Mouse (Mus musculus): Measurements from ENCODE around the gene Trim7.
"Not testable (repeated sequence)": the region's sequence is repeated elsewhere in the genome, so short reads cannot be mapped to it uniquely, and the experiment has no call there.

Trim7 gene

GRCm38 (mm10) chr11:48846881-48847280 is 20.9 kb downstream of the Trim7 start:
- no peak for DNase-seq (ENCODE audit: low spot score in 2 of 2)

GRCm38 (mm10) chr11:48850240-48850639 is 24.3 kb downstream of the Trim7 start:
- DNase-seq (ENCODE audit: low spot score in 2 of 2) = no peak

GRCm38 (mm10) chr11:48851270-48851995 is 25.5 kb downstream of the Trim7 start:
- DNase-seq (ENCODE audit: low spot score in 2 of 2) = no peak

- DNase-seq (ENCODE audit: low spot score in 2 of 2) = no peak
Observed at GRCm38 (mm10) chr11:48852190-48852589, 26.2 kb downstream of the Trim7 start.

GRCm38 (mm10) chr11:48852624-48853473 is 26.9 kb downstream of the Trim7 start:
- no peak for DNase-seq (ENCODE audit: low spot score in 2 of 2)

- peak; percentile 96 to 98 for DNase-seq (ENCODE audit: low spot score in 2 of 2)
Observed at GRCm38 (mm10) chr11:48853474-48854180, 27.7 kb downstream of the Trim7 start.

- DNase-seq (ENCODE audit: low spot score in 2 of 2) = peak in 1 of 2 experiments; percentile 77
Observed at GRCm38 (mm10) chr11:48859014-48859413, 33.1 kb downstream of the Trim7 start.

- no peak for DNase-seq (ENCODE audit: low spot score in 2 of 2)
Observed at GRCm38 (mm10) chr11:48862784-48863319, 36.9 kb downstream of the Trim7 start.

GRCm38 (mm10) chr11:48863808-48864207 is 37.9 kb downstream of the Trim7 start:
- DNase-seq (ENCODE audit: low spot score in 2 of 2) = no peak

GRCm38 (mm10) chr11:48866481-48866880 is 40.5 kb downstream of the Trim7 start:
- no peak for DNase-seq (ENCODE audit: low spot score in 2 of 2)

GRCm38 (mm10) chr11:48869380-48870110 is 43.6 kb downstream of the Trim7 start:
- DNase-seq (ENCODE audit: low spot score in 2 of 2) = no peak

GRCm38 (mm10) chr11:48870781-48871180 is 44.8 kb downstream of the Trim7 start:
- DNase-seq (ENCODE audit: low spot score in 2 of 2) = no peak

- DNase-seq (ENCODE audit: low spot score in 2 of 2) = peak in 1 of 2 experiments; percentile 34
Observed at GRCm38 (mm10) chr11:48871201-48871772, 45.3 kb downstream of the Trim7 start, which contains the start of gene Irgm1. Irgm1 (minus strand) TSS chr11:48871683.

GRCm38 (mm10) chr11:48871817-48872541 is 46.0 kb downstream of the Trim7 start:
- peak in 1 of 2 experiments; percentile 28 for DNase-seq (ENCODE audit: low spot score in 2 of 2)

GRCm38 (mm10) chr11:48872695-48873300 is 46.9 kb downstream of the Trim7 start:
- DNase-seq (ENCODE audit: low spot score in 2 of 2) = no peak

- no peak for DNase-seq (ENCODE audit: low spot score in 2 of 2)
Observed at GRCm38 (mm10) chr11:48873591-48874290, 47.8 kb downstream of the Trim7 start.

GRCm38 (mm10) chr11:48874465-48874864 is 48.5 kb downstream of the Trim7 start:
- DNase-seq (ENCODE audit: low spot score in 2 of 2) = peak in 1 of 2 experiments; percentile 76

- DNase-seq (ENCODE audit: low spot score in 2 of 2) = not testable (repeated sequence)
Observed at GRCm38 (mm10) chr11:48875343-48875837, 49.5 kb downstream of the Trim7 start.

GRCm38 (mm10) chr11:48876680-48877079 is 50.7 kb downstream of the Trim7 start:
- no peak for DNase-seq (ENCODE audit: low spot score in 2 of 2)
